Mouse (Mus musculus): ENCODE data around the gene Ap5z1.

Ap5z1 gene

GRCm38 (mm10) chr5:142463461-142464454, at the start of gene Ap5z1:
Gene Ap5z1, plus strand, starts transcription at chr5:142463944.
- peak; percentile 93 to 94 for DNase-seq

GRCm38 (mm10) chr5:142415401-142415800, 48.3 kb upstream of the Ap5z1 start:
- no peak for DNase-seq

GRCm38 (mm10) chr5:142416070-142416775, 47.5 kb upstream of the Ap5z1 start:
- peak; percentile 40 to 49 for DNase-seq

- no peak for DNase-seq
Observed at GRCm38 (mm10) chr5:142417104-142417503, 46.6 kb upstream of the Ap5z1 start.

- DNase-seq = no peak
Observed at GRCm38 (mm10) chr5:142417876-142418275, 45.9 kb upstream of the Ap5z1 start.

- DNase-seq = no peak
Observed at GRCm38 (mm10) chr5:142418419-142418818, 45.3 kb upstream of the Ap5z1 start.

GRCm38 (mm10) chr5:142420317-142420716, 43.4 kb upstream of the Ap5z1 start:
- no peak for DNase-seq

GRCm38 (mm10) chr5:142420920-142421319, 42.8 kb upstream of the Ap5z1 start:
- no peak for DNase-seq

GRCm38 (mm10) chr5:142421886-142422285, 41.9 kb upstream of the Ap5z1 start:
- no peak for DNase-seq

- DNase-seq = no peak
Observed at GRCm38 (mm10) chr5:142423141-142423540, 40.6 kb upstream of the Ap5z1 start.

- no peak for DNase-seq
Observed at GRCm38 (mm10) chr5:142423701-142424100, 40.0 kb upstream of the Ap5z1 start.

- DNase-seq = no peak
Observed at GRCm38 (mm10) chr5:142424627-142425349, 39.0 kb upstream of the Ap5z1 start.

- DNase-seq = no peak
Observed at GRCm38 (mm10) chr5:142426476-142426875, 37.3 kb upstream of the Ap5z1 start.

- DNase-seq = no peak
Observed at GRCm38 (mm10) chr5:142427876-142428275, 35.9 kb upstream of the Ap5z1 start.

GRCm38 (mm10) chr5:142428691-142429090, 35.1 kb upstream of the Ap5z1 start:
- no peak for DNase-seq

GRCm38 (mm10) chr5:142431029-142431428, 32.7 kb upstream of the Ap5z1 start:
- DNase-seq = no peak

- DNase-seq = no peak
Observed at GRCm38 (mm10) chr5:142431811-142432434, 31.8 kb upstream of the Ap5z1 start.

- DNase-seq = no peak
Observed at GRCm38 (mm10) chr5:142432695-142433094, 31.0 kb upstream of the Ap5z1 start.

GRCm38 (mm10) chr5:142434052-142434451, 29.7 kb upstream of the Ap5z1 start:
- no peak for DNase-seq

GRCm38 (mm10) chr5:142435736-142436135, 28.0 kb upstream of the Ap5z1 start:
- DNase-seq = no peak

- no peak for DNase-seq
Observed at GRCm38 (mm10) chr5:142438380-142438938, 25.3 kb upstream of the Ap5z1 start.

- peak; percentile 44 to 55 for DNase-seq
Observed at GRCm38 (mm10) chr5:142439911-142440432, 23.8 kb upstream of the Ap5z1 start.
